Mouse (Mus musculus): ENCODE results near the gene Abcb9.

Abcb9 gene

GRCm38 (mm10) chr5:124095596-124096232 lies at the start of gene Abcb9:
Gene Abcb9 (minus strand): TSS chr5:124095798.
- peak; percentile 100 for DNase-seq

- no peak for DNase-seq
Observed at GRCm38 (mm10) chr5:124138066-124138465, 42.5 kb upstream of the Abcb9 start.

GRCm38 (mm10) chr5:124134261-124134660 lies 38.7 kb upstream of the Abcb9 start:
- no peak for DNase-seq

- DNase-seq: no peak
Observed at GRCm38 (mm10) chr5:124125093-124125492, 29.5 kb upstream of the Abcb9 start.

- no peak for DNase-seq
Observed at GRCm38 (mm10) chr5:124122357-124122756, 26.8 kb upstream of the Abcb9 start.

- DNase-seq: no peak
Observed at GRCm38 (mm10) chr5:124119204-124119603, 23.6 kb upstream of the Abcb9 start.

GRCm38 (mm10) chr5:124115990-124116845 lies 20.6 kb upstream of the Abcb9 start, which contains the start of gene Arl6ip4:
Gene Arl6ip4 (plus strand): TSS chr5:124116089.
- DNase-seq: peak; percentile 73

- DNase-seq: no peak
Observed at GRCm38 (mm10) chr5:124115531-124115930, 19.9 kb upstream of the Abcb9 start.

GRCm38 (mm10) chr5:124114276-124115025 lies 18.9 kb upstream of the Abcb9 start:
- DNase-seq: no peak

GRCm38 (mm10) chr5:124113030-124113429 lies 17.4 kb upstream of the Abcb9 start:
- DNase-seq: peak; percentile 72

- peak; percentile 62 for DNase-seq
Observed at GRCm38 (mm10) chr5:124112531-124112930, 16.9 kb upstream of the Abcb9 start.

- peak; percentile 97 for DNase-seq
Observed at GRCm38 (mm10) chr5:124111742-124112497, 16.3 kb upstream of the Abcb9 start, which contains the start of gene Ogfod2. Gene Ogfod2 (plus strand): TSS chr5:124112297.

GRCm38 (mm10) chr5:124111077-124111741 lies 15.6 kb upstream of the Abcb9 start:
- peak; percentile 63 for DNase-seq

GRCm38 (mm10) chr5:124103552-124103951 lies 8.0 kb upstream of the Abcb9 start:
- no peak for DNase-seq

- no peak for DNase-seq
Observed at GRCm38 (mm10) chr5:124103020-124103419, 7.4 kb upstream of the Abcb9 start.

- no peak for DNase-seq
Observed at GRCm38 (mm10) chr5:124102326-124102725, 6.7 kb upstream of the Abcb9 start.

GRCm38 (mm10) chr5:124100128-124101044 lies 4.8 kb upstream of the Abcb9 start:
- no peak for DNase-seq

GRCm38 (mm10) chr5:124098923-124099322 lies 3.3 kb upstream of the Abcb9 start:
- DNase-seq: no peak

GRCm38 (mm10) chr5:124095077-124095581 lies 469 bp downstream of the Abcb9 start:
- DNase-seq: peak; percentile 42

GRCm38 (mm10) chr5:124093852-124094604 lies 1.6 kb downstream of the Abcb9 start:
- no peak for DNase-seq
